Mouse (Mus musculus): ENCODE results near the gene Fam171a2. TPM values are rescaled to one million over a fixed set of nuclear protein-coding genes. Genes with fewer than 3 reads are reported as not detected.
A peak's percentile ranks its signal among the peaks of the same experiment; 100 is the strongest.

The Fam171a2 gene
- polyA plus RNA-seq, 1 experiment from 2014 or later: 0.86 TPM

DNA sequence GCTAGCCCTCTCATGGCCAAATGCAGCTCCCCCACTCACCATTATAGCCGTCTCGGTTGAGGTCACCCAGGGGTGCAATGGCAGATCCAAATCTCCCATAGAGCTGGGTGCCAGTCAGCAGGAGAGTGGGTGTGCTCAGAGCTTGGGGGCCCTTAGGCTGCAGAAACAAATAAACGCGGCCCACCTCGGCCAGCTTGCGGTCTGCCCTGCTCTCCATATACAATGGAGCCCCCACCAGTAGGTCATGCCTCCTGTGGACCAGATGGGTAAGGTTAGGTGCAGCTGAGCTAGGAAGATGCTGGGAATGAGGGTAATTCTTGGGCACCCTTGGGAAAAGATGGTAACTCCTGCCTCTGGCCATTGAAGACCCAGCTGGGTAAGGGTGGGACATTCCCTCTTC, 17.4 kb upstream of the Fam171a2 start:
- Histone ChIP-seq H3K9me3 (ENCODE audit: control insufficient read depth, low read length) (no peaks in the 10 kb centered on the region), H3K36me3 (ENCODE audit: control insufficient read depth, insufficient read depth, low read length) (no peaks in the 10 kb centered on the region), H3K4me1 (ENCODE audit: control insufficient read depth, insufficient read depth, low read length) (peaks cover 20% of the 10 kb centered on the region), H3K4me3 (ENCODE audit: low read length) (no peak overlapping the region), H3K9ac (ENCODE audit: low read depth, low read length) (no peak overlapping the region), H3K4me2 (ENCODE audit: low read depth, low read length) (no peak overlapping the region), H3K27ac (ENCODE audit: low read length) (no peak overlapping the region), H3K27me3 (replicated peaks; ENCODE audit: control insufficient read depth, insufficient read depth, low read length) (peaks cover 3% of the 10 kb centered on the region; the same call in 1 of the 2 replicates)
- WGBS: 96% methylated on average over 6 of the region's 6 CpGs
- ATAC-seq: no peak

DNA sequence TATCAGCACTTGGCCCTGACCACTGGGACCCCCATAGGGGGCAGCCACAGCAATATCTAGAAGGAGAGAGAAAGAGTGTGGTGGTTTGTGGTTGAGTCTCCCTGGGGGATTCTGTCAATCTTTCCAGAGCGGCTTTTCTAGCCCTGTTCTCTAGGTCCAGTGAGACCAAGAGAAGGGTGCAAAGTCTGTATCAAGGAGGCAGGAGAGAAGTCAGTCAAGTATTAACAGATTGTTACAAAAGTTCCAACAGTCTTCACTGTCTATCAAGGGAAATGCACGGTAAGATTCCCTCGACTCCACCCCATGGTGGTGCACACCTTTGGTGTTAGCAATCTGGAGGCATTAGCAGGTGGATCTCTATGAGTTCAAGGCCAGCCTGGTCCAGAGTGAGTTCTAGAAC, 14.3 kb upstream of the Fam171a2 start:
- ATAC-seq: no peak

DNA sequence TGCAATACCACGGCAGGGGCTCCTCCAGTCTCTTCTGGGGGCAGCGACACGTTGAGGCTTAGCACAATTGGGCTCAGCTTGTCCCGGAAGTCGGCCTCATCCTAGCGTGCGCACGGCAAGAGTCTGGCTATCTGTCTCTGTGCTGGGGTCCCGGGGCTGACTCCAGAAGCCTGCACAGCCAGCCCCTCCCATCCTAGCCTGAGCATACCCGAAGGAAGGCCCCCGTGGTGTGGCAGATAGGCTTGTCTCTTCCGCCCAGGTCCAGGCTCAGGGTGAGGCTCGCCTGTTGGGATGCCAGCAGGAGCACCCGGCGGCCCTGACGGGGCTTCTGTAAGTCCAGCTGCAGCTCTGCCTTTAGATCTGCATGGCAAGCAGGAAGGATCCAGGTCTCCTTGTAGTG, 13.1 kb upstream of the Fam171a2 start:
- no peaks in the 10 kb centered on the region for H3K36me3 ChIP-seq (ENCODE audit: control insufficient read depth, insufficient read depth, low read length)
- H3K4me1 ChIP-seq (ENCODE audit: control insufficient read depth, insufficient read depth, low read length): peaks cover under 1% of the 10 kb centered on the region
- WGBS: 60% methylated on average over 16 of the region's 16 CpGs
- ATAC-seq: no peak
- no peak overlapping the region for H3K4me2 ChIP-seq (ENCODE audit: low read depth, low read length)
- H3K9me3 ChIP-seq (ENCODE audit: control insufficient read depth, low read length): no peaks in the 10 kb centered on the region
- no peak overlapping the region for H3K4me3 ChIP-seq (ENCODE audit: low read length)
- 0 out of 2 replicates have a peak, but pooled peaks cover 3% of the 10 kb centered on the region for H3K27me3 ChIP-seq (replicated peaks; ENCODE audit: control insufficient read depth, insufficient read depth, low read length)
- H3K9ac ChIP-seq (ENCODE audit: low read depth, low read length): no peak overlapping the region
- no peak overlapping the region for H3K27ac ChIP-seq (ENCODE audit: low read length)

More for the DNA sequence above, 14.3 kb upstream of the Fam171a2 start:
- no peak overlapping the region for H3K4me2 ChIP-seq (ENCODE audit: low read depth, low read length)
- H3K4me3 ChIP-seq (ENCODE audit: low read length): no peak overlapping the region
- no peak overlapping the region for H3K27ac ChIP-seq (ENCODE audit: low read length)
- peaks cover 12% of the 10 kb centered on the region; the same call in 1 of the 2 replicates for H3K4me1 ChIP-seq (ENCODE audit: control insufficient read depth, insufficient read depth, low read length)
- no peaks in the 10 kb centered on the region for H3K36me3 ChIP-seq (ENCODE audit: control insufficient read depth, insufficient read depth, low read length)
- H3K27me3 ChIP-seq (replicated peaks; ENCODE audit: control insufficient read depth, insufficient read depth, low read length): 0 out of 2 replicates have a peak, but pooled peaks cover 3% of the 10 kb centered on the region
- H3K9ac ChIP-seq (ENCODE audit: low read depth, low read length): no peak overlapping the region
- H3K9me3 ChIP-seq (ENCODE audit: control insufficient read depth, low read length): no peaks in the 10 kb centered on the region
- WGBS: 72% methylated on average over 3 of the region's 3 CpGs

DNA sequence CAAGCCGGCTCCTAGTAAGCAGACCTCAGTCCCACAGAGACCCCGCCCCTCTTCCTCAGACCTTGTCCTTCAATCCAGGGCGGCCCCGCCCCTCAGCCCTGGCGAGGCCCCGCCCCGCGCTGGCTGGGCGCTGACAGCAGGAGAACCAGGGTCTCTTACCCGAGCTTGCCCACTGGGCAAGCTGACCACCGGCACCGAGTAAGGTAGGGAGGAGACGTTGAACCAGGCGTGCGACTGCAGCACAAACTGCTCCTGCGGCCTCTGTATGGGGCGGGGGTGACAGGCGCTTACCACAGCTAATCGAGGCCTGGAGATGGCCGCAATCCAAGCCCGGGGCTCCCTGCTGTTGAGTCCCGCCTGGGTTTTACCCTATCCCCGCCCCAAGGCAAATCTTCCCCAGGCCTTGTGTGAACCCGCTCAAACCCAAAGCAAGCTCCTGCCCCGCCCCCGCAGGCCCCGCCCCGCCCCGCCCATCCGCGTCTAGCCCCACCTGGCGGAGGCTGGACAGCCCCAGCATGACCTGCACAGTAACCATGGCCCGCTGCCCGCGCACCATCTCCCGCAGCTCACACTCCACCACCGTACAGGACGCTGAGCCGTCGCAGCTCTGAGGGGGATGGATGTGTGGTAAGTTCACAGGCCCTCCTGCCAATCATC, 8.4 kb upstream of the Fam171a2 start:
- Histone ChIP-seq H3K4me3 (ENCODE audit: low read length) (peak overlapping the region; percentile 62), H3K27ac (ENCODE audit: low read length) (peak overlapping the region; percentile 60)

DNA sequence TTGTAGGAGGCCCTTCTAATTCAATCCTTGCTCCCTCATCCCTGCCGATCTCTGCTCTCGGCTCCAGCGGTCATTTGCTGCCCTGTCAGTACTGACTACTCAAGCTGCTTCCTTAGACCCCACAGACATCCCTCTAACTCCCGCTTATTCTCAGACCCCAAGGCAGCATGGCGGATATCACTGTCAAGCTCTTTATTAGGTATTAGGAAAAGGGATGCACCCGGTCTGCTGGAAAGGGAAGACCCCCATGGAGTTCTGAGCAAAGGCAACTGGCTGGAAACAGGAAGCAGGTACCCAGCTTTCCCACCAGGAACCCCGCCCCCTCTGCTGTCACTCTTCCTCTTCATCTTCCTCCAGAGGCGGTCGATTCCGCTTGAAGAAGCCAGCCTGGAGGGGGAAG, 5.6 kb upstream of the Fam171a2 start:
- Histone ChIP-seq H3K27me3 (replicated peaks; ENCODE audit: control insufficient read depth, insufficient read depth, low read length) (peaks cover 4% of the 10 kb centered on the region; the same call in 1 of the 2 replicates), H3K4me2 (ENCODE audit: low read depth, low read length) (no peak overlapping the region), H3K4me1 (ENCODE audit: control insufficient read depth, insufficient read depth, low read length) (peaks cover 5% of the 10 kb centered on the region), H3K9me3 (ENCODE audit: control insufficient read depth, low read length) (no peaks in the 10 kb centered on the region), H3K4me3 (ENCODE audit: low read length) (no peak overlapping the region), H3K9ac (ENCODE audit: low read depth, low read length) (0 out of 2 replicates have a peak overlapping the region, but pooled peaks have one; percentile 3), H3K36me3 (ENCODE audit: control insufficient read depth, insufficient read depth, low read length) (no peaks in the 10 kb centered on the region), H3K27ac (ENCODE audit: low read length) (no peak overlapping the region)
- WGBS: 25% methylated on average over 10 of the region's 10 CpGs
- ATAC-seq: no peak

More for the DNA sequence above, 8.4 kb upstream of the Fam171a2 start:
- Histone ChIP-seq H3K9ac (ENCODE audit: low read depth, low read length) (peak overlapping the region; percentile 68), H3K4me1 (ENCODE audit: control insufficient read depth, insufficient read depth, low read length) (peaks cover 3% of the 10 kb centered on the region; the same call in 1 of the 2 replicates), H3K27me3 (replicated peaks; ENCODE audit: control insufficient read depth, insufficient read depth, low read length) (peaks cover 2% of the 10 kb centered on the region; the same call in 1 of the 2 replicates), H3K9me3 (ENCODE audit: control insufficient read depth, low read length) (no peaks in the 10 kb centered on the region), H3K4me2 (ENCODE audit: low read depth, low read length) (peak overlapping the region; percentile 99), H3K36me3 (ENCODE audit: control insufficient read depth, insufficient read depth, low read length) (no peaks in the 10 kb centered on the region)
- ATAC-seq: peak; percentile 94
- WGBS: under 1% methylated on average over 39 of the region's 40 CpGs

DNA sequence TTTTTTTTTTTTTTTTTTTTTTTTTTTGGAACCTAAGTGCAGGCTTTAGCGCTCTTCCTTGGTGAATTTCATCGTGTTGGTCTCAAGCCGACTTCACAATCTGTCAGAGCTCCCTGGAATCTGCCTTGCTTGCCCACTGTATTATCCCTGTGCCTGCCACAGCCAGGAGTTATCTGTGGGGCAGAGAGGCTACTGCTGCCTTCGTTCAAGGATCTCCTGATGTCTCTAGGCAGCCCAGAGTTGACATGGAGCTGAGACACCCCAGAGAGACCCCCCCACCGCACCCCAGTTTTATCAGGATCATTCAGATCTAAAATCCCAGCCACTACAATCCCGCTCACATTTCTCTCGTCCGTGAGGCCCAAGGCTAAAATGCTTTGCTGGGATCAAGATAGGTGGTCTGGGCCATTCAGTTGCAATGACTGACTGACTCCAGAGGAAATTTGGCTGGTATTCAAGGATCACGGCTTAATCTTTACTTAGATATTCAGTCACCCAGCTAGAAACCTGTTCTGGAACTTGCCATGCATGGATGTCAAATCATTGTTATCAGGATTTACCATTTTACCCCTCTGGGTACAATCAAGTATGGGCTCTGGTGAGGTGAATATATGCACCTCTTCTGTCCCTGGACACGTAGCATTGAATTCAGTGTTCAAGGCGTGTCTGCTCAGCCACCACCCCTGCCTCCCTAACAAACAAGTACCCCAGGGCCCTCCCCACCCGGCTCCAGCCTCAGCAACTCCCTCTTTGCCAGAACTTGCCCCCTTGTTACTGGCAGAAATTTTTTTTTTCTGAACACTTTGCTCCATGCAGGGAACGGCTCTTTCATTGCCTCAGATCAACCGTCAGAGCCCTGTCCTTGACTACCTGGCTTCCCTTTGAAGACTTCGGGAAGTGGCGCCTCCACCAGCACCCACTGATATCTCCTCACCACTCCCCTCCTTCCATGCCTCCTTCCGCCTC, 1.8 kb upstream of the Fam171a2 start:
- no peaks in the 10 kb centered on the region for H3K36me3 ChIP-seq (ENCODE audit: control insufficient read depth, insufficient read depth, low read length)
- no peak overlapping the region for H3K4me2 ChIP-seq (ENCODE audit: low read depth, low read length)
- H3K27me3 ChIP-seq (replicated peaks; ENCODE audit: control insufficient read depth, insufficient read depth, low read length): peaks cover 5% of the 10 kb centered on the region; the same call in 1 of the 2 replicates
- 40% methylated on average over 17 of the region's 17 CpGs for WGBS
- no peaks in the 10 kb centered on the region for H3K9me3 ChIP-seq (ENCODE audit: control insufficient read depth, low read length)
- H3K27ac ChIP-seq (ENCODE audit: low read length): no peak overlapping the region
- no peak overlapping the region for H3K4me3 ChIP-seq (ENCODE audit: low read length)
- ATAC-seq: no peak
- peaks cover 25% of the 10 kb centered on the region for H3K4me1 ChIP-seq (ENCODE audit: control insufficient read depth, insufficient read depth, low read length)
- H3K9ac ChIP-seq (ENCODE audit: low read depth, low read length): no peak overlapping the region

DNA sequence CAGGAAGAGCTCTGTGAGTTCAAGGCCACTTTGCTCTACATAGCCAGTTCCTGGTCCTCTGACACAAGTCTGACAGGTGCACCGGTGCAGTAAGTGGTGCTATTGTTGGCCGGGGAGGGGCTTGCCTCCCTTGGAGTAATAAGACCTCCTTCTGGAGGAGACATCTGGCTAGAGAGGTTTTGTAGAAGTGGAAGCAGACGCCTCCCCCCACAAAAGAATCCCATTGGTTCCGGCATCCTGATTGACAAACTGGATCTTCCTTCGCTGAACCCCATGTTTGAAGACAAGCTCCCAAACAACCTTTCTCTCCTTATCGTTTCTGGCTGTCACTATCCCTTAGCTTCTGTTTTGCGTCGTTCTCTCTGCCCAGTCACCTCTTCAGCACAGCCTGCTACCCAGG, 845 bp upstream of the Fam171a2 start:
- Histone ChIP-seq H3K36me3 (ENCODE audit: control insufficient read depth, insufficient read depth, low read length) (no peaks in the 10 kb centered on the region), H3K4me2 (ENCODE audit: low read depth, low read length) (no peak overlapping the region), H3K27me3 (replicated peaks; ENCODE audit: control insufficient read depth, insufficient read depth, low read length) (peaks cover 5% of the 10 kb centered on the region; the same call in 1 of the 2 replicates), H3K9ac (ENCODE audit: low read depth, low read length) (no peak overlapping the region), H3K4me3 (ENCODE audit: low read length) (no peak overlapping the region), H3K9me3 (ENCODE audit: control insufficient read depth, low read length) (no peaks in the 10 kb centered on the region), H3K4me1 (ENCODE audit: control insufficient read depth, insufficient read depth, low read length) (peaks cover 27% of the 10 kb centered on the region), H3K27ac (ENCODE audit: low read length) (no peak overlapping the region)
- no peak for ATAC-seq
- whole genome bisulfite sequencing: 23% methylated on average over 8 of the region's 8 CpGs

DNA sequence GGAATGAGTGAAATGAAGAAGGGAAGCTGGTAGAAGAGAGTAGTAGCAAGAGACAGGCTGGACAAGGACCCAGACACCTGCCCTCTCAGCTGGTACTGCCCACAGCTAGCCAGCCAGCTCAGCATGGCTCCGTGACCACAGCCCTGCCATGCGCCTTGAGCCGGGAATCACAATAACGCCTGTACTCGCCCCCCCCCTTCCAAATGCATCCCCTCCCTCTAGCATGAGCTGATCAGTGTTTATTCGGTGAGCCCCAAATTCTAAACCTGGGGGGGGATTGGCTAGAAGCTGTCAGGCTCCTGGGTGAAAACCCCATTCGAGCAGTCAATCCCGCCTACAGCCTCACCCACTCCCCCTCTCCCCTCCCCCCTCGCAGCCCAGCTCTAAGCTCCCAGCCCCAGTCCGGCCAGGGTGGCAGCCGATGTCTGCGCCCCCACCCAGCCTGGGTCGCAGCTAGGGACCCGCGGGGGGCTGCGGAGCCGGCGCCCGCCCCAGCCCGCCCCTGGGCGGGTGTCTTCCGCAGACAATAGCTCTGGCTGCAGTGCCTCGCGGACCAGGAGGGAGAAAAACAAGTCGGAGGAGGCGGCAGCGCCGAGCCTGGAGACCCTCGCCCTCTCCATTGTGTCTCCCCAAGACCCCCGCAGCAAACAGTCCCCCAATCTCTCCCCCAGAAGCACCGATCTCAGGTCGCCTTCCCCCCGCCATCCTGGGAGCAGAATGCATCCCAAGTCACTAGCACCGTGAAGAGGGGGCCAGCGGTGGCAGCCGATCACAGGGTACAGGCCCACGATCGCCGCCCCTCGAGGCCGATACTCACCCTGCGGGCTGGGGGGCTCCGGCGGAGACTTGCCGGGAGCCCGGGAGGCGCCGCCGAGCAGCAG, 661 bp downstream of the Fam171a2 start:
- Histone ChIP-seq H3K36me3 (ENCODE audit: control insufficient read depth, insufficient read depth, low read length) (0 out of 2 replicates have a peak, but pooled peaks cover 5% of the 10 kb centered on the region), H3K27ac (ENCODE audit: low read length) (peak overlapping the region; percentile 87), H3K27me3 (replicated peaks; ENCODE audit: control insufficient read depth, insufficient read depth, low read length) (peaks cover 3% of the 10 kb centered on the region; the same call in 1 of the 2 replicates), H3K4me1 (ENCODE audit: control insufficient read depth, insufficient read depth, low read length) (peaks cover 27% of the 10 kb centered on the region), H3K9me3 (ENCODE audit: control insufficient read depth, low read length) (no peaks in the 10 kb centered on the region), H3K9ac (ENCODE audit: low read depth, low read length) (peak overlapping the region; percentile 95), H3K4me2 (ENCODE audit: low read depth, low read length) (peak overlapping the region; percentile 97), H3K4me3 (ENCODE audit: low read length) (peak overlapping the region; percentile 91)
- ATAC-seq: peak; percentile 32
- WGBS: 1% methylated on average over 45 of the region's 49 CpGs
